Mouse (Mus musculus): ENCODE measurements around the gene Nfib.

DNA sequence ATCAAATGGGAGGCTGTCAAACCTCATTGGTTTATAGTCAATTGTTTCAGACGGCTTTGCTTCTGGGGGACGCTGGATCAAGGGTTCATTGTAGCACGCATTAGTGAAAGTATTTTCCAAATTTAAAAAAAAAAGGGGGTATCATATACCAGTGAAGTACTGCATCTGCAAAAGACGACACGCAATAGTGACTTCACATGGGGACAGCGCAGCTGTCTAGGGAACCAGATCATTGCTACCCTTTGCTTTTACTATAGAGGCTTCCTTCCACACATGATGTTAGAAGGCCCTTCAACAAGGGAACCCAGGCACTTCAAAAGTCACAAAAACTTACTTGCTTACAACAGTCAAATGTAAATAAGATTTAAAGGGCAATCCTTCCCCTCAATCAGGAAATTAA lies 402.6 kb downstream of the Nfib start:
- no peak for TF ChIP-seq CTCF (IDR thresholded peaks at IDR 0.05; ENCODE audit: control insufficient read depth, insufficient read depth, low read length)
- TF ChIP-seq POLR2A (IDR thresholded peaks at IDR 0.05; ENCODE audit: borderline replicate concordance, control insufficient read depth, low read depth, low read length) = no peak

Data from bone marrow, adult 2 months (tissue).